Mouse (Mus musculus): ENCODE measurements around the gene Gm20388. TPM values are rescaled to one million over a fixed set of nuclear protein-coding genes. Genes with fewer than 3 reads are reported as not detected.
A peak's percentile ranks its signal among the peaks of the same experiment; 100 is the strongest.

The Gm20388 gene
- polyA plus RNA-seq, 1 experiment from 2014 or later = 5.5 TPM

GRCm38 (mm10) chr8:121952122-121952521, 2041.5 kb downstream of the Gm20388 start:
- H3K36me3 ChIP-seq (replicated peaks) = peaks cover 46% of the 10 kb centered on the region
- peak overlapping the region; percentile 97 for H3K4me3 ChIP-seq
- H3K27me3 ChIP-seq (ENCODE audit: poor library complexity, severe bottlenecking) = no peaks in the 10 kb centered on the region
- DNase-seq (ENCODE audit: extremely low spot score, low spot score) = no peak
- H3K27ac ChIP-seq = 0 out of 2 replicates have a peak overlapping the region, but pooled peaks have one; percentile 40
- no peaks in the 10 kb centered on the region for H3K9me3 ChIP-seq
- peaks cover 44% of the 10 kb centered on the region for H3K4me1 ChIP-seq

GRCm38 (mm10) chr8:121952800-121953199, 2042.2 kb downstream of the Gm20388 start:
- H3K27me3 ChIP-seq (ENCODE audit: poor library complexity, severe bottlenecking) = no peaks in the 10 kb centered on the region
- H3K27ac ChIP-seq = no peak overlapping the region
- H3K4me3 ChIP-seq = peak overlapping the region; percentile 97; the same call in 1 of the 2 replicates
- no peak for DNase-seq (ENCODE audit: extremely low spot score, low spot score)
- WGBS = 85% methylated on average over 7 of the region's 7 CpGs
- H3K9me3 ChIP-seq = no peaks in the 10 kb centered on the region
- peaks cover 37% of the 10 kb centered on the region for H3K4me1 ChIP-seq
- peaks cover 47% of the 10 kb centered on the region for H3K36me3 ChIP-seq (replicated peaks)

GRCm38 (mm10) chr8:121953821-121954545, 2043.3 kb downstream of the Gm20388 start:
- H3K27me3 ChIP-seq (ENCODE audit: poor library complexity, severe bottlenecking) = no peaks in the 10 kb centered on the region
- no peaks in the 10 kb centered on the region for H3K9me3 ChIP-seq
- no peak for DNase-seq (ENCODE audit: extremely low spot score, low spot score)
- no peak overlapping the region for H3K4me3 ChIP-seq
- H3K4me1 ChIP-seq = peaks cover 28% of the 10 kb centered on the region
- H3K36me3 ChIP-seq (replicated peaks) = peaks cover 47% of the 10 kb centered on the region
- H3K27ac ChIP-seq = no peak overlapping the region
- 80% methylated on average over 3 of the region's 3 CpGs for WGBS

GRCm38 (mm10) chr8:121954981-121955555, 2044.4 kb downstream of the Gm20388 start:
- Histone ChIP-seq H3K36me3 (replicated peaks) (peaks cover 49% of the 10 kb centered on the region), H3K4me1 (peaks cover 25% of the 10 kb centered on the region), H3K9me3 (no peaks in the 10 kb centered on the region), H3K4me3 (no peak overlapping the region), H3K27me3 (ENCODE audit: poor library complexity, severe bottlenecking) (no peaks in the 10 kb centered on the region), H3K27ac (no peak overlapping the region)
- WGBS = 92% methylated on average over 10 of the region's 10 CpGs
- DNase-seq (ENCODE audit: extremely low spot score, low spot score) = no peak

GRCm38 (mm10) chr8:121955825-121956500, 2045.3 kb downstream of the Gm20388 start:
- Histone ChIP-seq H3K27ac (no peak overlapping the region), H3K36me3 (replicated peaks) (peaks cover 56% of the 10 kb centered on the region), H3K27me3 (ENCODE audit: poor library complexity, severe bottlenecking) (no peaks in the 10 kb centered on the region), H3K9me3 (no peaks in the 10 kb centered on the region), H3K4me1 (peaks cover 25% of the 10 kb centered on the region), H3K4me3 (no peak overlapping the region)
- no peak for DNase-seq (ENCODE audit: extremely low spot score, low spot score)
- 92% methylated on average over 1 of the region's 1 CpGs for WGBS

GRCm38 (mm10) chr8:121958395-121958794, 2047.8 kb downstream of the Gm20388 start:
- Histone ChIP-seq H3K4me3 (no peak overlapping the region), H3K4me1 (peaks cover 6% of the 10 kb centered on the region), H3K9me3 (no peaks in the 10 kb centered on the region), H3K27me3 (ENCODE audit: poor library complexity, severe bottlenecking) (no peaks in the 10 kb centered on the region), H3K36me3 (replicated peaks) (peaks cover 46% of the 10 kb centered on the region), H3K27ac (no peak overlapping the region)
- DNase-seq (ENCODE audit: extremely low spot score, low spot score) = no peak
- WGBS = 90% methylated on average over 1 of the region's 1 CpGs

- H3K36me3 ChIP-seq (replicated peaks) = peaks cover 13% of the 10 kb centered on the region
- no peak overlapping the region for H3K4me3 ChIP-seq
- no peaks in the 10 kb centered on the region for H3K9me3 ChIP-seq
- 82% methylated on average over 3 of the region's 3 CpGs for WGBS
- H3K27me3 ChIP-seq (ENCODE audit: poor library complexity, severe bottlenecking) = no peaks in the 10 kb centered on the region
- no peak overlapping the region for H3K27ac ChIP-seq
- DNase-seq (ENCODE audit: extremely low spot score, low spot score) = no peak
- peaks cover 29% of the 10 kb centered on the region for H3K4me1 ChIP-seq
Observed at GRCm38 (mm10) chr8:121962892-121963291, 2052.3 kb downstream of the Gm20388 start.

GRCm38 (mm10) chr8:121964716-121965512, 2054.3 kb downstream of the Gm20388 start:
- DNase-seq (ENCODE audit: extremely low spot score, low spot score) = no peak
- Histone ChIP-seq H3K27me3 (ENCODE audit: poor library complexity, severe bottlenecking) (no peaks in the 10 kb centered on the region), H3K9me3 (no peaks in the 10 kb centered on the region), H3K4me3 (no peak overlapping the region), H3K36me3 (replicated peaks) (peaks cover 14% of the 10 kb centered on the region; the same call in 1 of the 2 replicates), H3K4me1 (peaks cover 33% of the 10 kb centered on the region), H3K27ac (no peak overlapping the region)
- 78% methylated on average over 8 of the region's 8 CpGs for WGBS

GRCm38 (mm10) chr8:121966110-121966509, 2055.5 kb downstream of the Gm20388 start:
- Histone ChIP-seq H3K4me3 (no peak overlapping the region), H3K27me3 (ENCODE audit: poor library complexity, severe bottlenecking) (no peaks in the 10 kb centered on the region), H3K4me1 (peaks cover 38% of the 10 kb centered on the region), H3K36me3 (replicated peaks) (peaks cover 14% of the 10 kb centered on the region; the same call in 1 of the 2 replicates), H3K9me3 (no peaks in the 10 kb centered on the region), H3K27ac (peak overlapping the region; percentile 70)
- WGBS = 75% methylated on average over 5 of the region's 5 CpGs
- no peak for DNase-seq (ENCODE audit: extremely low spot score, low spot score)

- 25% methylated on average over 7 of the region's 7 CpGs for WGBS
- H3K4me1 ChIP-seq = peaks cover 46% of the 10 kb centered on the region
- DNase-seq (ENCODE audit: extremely low spot score, low spot score) = peak; percentile 37
- H3K27ac ChIP-seq = peak overlapping the region; percentile 70
- no peaks in the 10 kb centered on the region for H3K27me3 ChIP-seq (ENCODE audit: poor library complexity, severe bottlenecking)
- peak overlapping the region; percentile 3; the same call in 1 of the 2 replicates for H3K4me3 ChIP-seq
- peaks cover 16% of the 10 kb centered on the region for H3K36me3 ChIP-seq (replicated peaks)
- H3K9me3 ChIP-seq = no peaks in the 10 kb centered on the region
Observed at GRCm38 (mm10) chr8:121966714-121967448, 2056.2 kb downstream of the Gm20388 start.

GRCm38 (mm10) chr8:121967977-121968376, 2057.3 kb downstream of the Gm20388 start:
- Histone ChIP-seq H3K27ac (no peak overlapping the region), H3K4me3 (no peak overlapping the region), H3K36me3 (replicated peaks) (peaks cover 19% of the 10 kb centered on the region), H3K27me3 (ENCODE audit: poor library complexity, severe bottlenecking) (no peaks in the 10 kb centered on the region), H3K9me3 (no peaks in the 10 kb centered on the region), H3K4me1 (peaks cover 46% of the 10 kb centered on the region)
- DNase-seq (ENCODE audit: extremely low spot score, low spot score) = no peak
- WGBS = 60% methylated on average over 4 of the region's 4 CpGs

- DNase-seq (ENCODE audit: extremely low spot score, low spot score) = no peak
- Histone ChIP-seq H3K9me3 (no peaks in the 10 kb centered on the region), H3K4me1 (peaks cover 46% of the 10 kb centered on the region), H3K27me3 (ENCODE audit: poor library complexity, severe bottlenecking) (no peaks in the 10 kb centered on the region), H3K4me3 (no peak overlapping the region), H3K27ac (no peak overlapping the region), H3K36me3 (replicated peaks) (peaks cover 22% of the 10 kb centered on the region)
- 81% methylated on average over 4 of the region's 4 CpGs for WGBS
Observed at GRCm38 (mm10) chr8:121968542-121968941, 2057.9 kb downstream of the Gm20388 start.
